Mouse (Mus musculus) cerebellum, postnatal 36 days (tissue): ENCODE data around the gene Wdfy4.
A peak's percentile ranks its signal among the peaks of the same experiment; 100 is the strongest.

Experiments used
- DNase-seq, 2 experiments: peaks; one replicate each; pipeline ENCODE4 v3.0.0; 2021 to 2022; ENCODE audit warnings: mixed read lengths in 2 of 2

Gene Wdfy4

GRCm38 (mm10) chr14:33189230-33189629 is 3.9 kb upstream of the Wdfy4 start:
- no peak for DNase-seq

GRCm38 (mm10) chr14:33187201-33187600 is 1.9 kb upstream of the Wdfy4 start:
- DNase-seq = no peak

GRCm38 (mm10) chr14:33180102-33180501 is 5.2 kb downstream of the Wdfy4 start:
- DNase-seq = no peak

GRCm38 (mm10) chr14:33175059-33175821 is 10.1 kb downstream of the Wdfy4 start:
- peak; percentile 44 to 52 for DNase-seq

- DNase-seq = no peak
These were observed 13.4 kb downstream of the Wdfy4 start for GRCm38 (mm10) chr14:33171942-33172341.

DNA sequence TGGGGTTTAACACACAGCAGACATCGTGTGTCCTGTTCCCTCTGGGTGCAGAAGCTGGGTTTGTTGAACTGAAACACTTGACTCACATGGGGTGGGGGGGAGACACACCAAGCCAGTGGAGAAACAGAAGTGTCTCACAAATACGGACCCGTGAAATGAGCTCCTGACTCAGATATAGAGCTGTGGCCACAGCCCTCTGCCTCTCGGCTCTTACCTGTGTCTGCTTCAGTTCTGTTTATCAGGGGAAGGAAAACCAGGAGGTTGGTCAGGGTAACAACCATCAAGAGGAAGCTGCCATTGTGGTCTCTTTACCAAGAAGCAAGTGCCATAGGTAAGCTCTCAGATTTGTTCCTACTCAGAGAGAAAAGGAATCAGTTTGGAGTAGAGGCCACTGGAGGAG is 16.6 kb downstream of the Wdfy4 start:
- DNase-seq = no peak

- no peak for DNase-seq
These were observed 23.1 kb downstream of the Wdfy4 start for GRCm38 (mm10) chr14:33162238-33162637.

DNA sequence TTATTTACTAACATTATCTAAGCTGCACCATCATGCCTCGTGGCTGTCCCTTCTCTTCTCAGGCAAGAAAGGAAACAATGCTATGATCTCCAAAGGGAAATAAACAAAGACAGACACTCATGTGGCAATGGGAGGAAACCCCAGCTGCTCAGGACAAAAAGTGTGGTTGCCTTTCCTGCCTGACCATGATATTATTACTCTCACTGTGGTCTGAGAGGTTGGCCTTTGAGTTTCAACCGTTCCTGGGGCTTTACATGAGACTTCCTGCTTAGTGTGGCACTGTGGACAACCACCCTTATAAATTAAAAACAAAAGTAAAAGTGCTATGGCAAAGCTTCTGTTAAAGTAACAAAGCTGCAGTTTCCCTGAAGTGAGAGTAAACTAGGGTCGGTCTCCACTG is 27.0 kb downstream of the Wdfy4 start:
- DNase-seq = no peak

DNA sequence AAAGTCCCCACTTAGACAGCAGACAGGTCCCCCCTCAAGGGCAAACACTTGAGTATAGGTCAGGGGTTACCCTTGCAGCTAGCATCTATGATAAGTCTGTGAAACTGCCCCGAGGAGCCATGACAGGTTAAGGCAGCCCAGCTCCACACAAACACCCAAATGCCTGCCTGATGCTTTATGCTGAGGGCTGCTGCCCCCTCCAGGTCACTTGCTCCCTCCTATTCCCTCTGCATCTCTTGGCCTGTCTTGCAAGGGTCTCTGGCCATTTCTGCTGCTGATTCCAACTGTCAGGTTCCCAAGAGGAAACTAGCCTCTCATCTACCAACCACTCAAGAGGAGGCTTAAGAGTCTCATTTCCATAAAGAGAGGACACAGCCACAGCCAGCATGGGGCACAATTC is 32.4 kb downstream of the Wdfy4 start:
- peak; percentile 7 to 9 for DNase-seq

- DNase-seq = peak in 1 of 2 experiments; percentile 2
These were observed 39.0 kb downstream of the Wdfy4 start for GRCm38 (mm10) chr14:33146287-33146686.

DNA sequence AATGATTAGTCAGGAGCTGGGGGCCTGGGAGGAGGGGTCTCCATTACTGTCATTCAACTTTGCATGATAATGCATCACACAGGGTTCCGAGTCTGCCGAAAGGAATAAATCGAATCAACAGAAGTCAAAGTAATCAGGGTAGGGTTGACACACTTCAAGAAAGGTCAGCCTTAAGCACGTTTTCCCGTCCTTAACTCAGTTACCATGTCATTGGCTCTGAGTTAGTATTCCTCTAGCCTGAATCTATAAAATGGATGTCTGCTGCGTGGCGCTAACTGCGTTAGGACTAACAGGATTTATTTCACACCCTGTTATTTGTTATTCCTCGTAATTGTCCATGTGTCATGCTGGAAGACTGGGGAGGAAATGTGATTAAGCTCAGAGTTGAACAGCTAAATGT is 48.5 kb downstream of the Wdfy4 start:
- no peak for DNase-seq

DNA sequence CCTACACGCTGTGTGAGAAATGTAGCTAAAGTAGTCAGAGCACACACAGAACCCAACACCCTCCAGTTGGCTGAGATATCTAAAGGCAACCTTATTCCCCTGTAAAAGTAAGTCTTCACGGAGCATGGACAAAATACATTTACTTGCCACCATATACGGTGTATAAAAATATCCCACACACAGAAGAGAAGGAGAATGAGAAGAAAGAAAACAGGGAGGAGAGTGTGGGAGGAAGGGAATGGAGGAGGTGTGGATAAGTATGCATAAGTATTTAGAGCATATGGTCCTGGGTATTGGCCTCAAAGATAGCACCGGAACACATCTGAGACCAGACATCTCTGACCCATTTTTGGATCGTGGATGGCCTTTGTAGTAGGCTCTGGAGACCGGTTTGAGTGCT is 50.1 kb downstream of the Wdfy4 start:
- DNase-seq = no peak

DNA sequence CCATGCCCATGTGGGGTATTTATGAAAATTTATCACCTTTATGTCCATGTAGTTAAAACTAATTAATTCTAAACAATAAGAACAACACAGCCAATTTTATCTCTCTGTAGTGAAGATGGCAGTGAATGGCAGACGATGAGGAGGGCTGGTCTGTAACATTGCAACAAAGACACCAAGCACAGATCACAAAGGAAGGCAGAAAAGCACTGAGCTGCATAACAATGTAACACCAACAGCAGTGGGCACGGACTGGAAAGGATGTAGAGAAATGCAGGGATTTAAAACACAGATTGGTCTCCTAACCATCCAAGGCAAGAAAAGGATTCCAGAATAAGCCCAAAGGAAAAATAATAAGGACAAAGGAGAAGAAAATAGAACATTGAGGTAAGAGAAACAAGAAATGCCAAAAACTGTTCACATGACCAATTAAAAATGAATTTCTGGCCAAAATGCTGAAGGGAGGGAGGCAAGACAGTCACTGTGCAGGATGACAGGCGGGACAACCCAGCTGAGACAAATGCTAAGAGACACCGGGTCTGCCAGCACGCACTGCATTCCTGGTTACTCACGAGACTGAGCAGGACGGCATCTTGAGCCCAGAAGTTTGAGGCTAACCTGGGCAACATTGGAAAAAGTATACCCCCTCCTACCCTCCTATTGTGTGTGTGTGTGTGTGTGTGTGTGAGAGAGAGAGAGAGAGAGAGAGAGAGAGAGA is 54.1 kb downstream of the Wdfy4 start:
- no peak for DNase-seq

- DNase-seq = no peak
These were observed 68.7 kb downstream of the Wdfy4 start for GRCm38 (mm10) chr14:33116590-33116989.

GRCm38 (mm10) chr14:33104809-33105208 is 80.5 kb downstream of the Wdfy4 start:
- no peak for DNase-seq

- DNase-seq = no peak
These were observed 83.7 kb downstream of the Wdfy4 start for GRCm38 (mm10) chr14:33101609-33102008.

- DNase-seq = no peak
These were observed 85.4 kb downstream of the Wdfy4 start for GRCm38 (mm10) chr14:33099926-33100325.

- no peak for DNase-seq
These were observed 86.2 kb downstream of the Wdfy4 start for GRCm38 (mm10) chr14:33099111-33099510.

- no peak for DNase-seq
These were observed 88.8 kb downstream of the Wdfy4 start for GRCm38 (mm10) chr14:33096462-33096861.

DNA sequence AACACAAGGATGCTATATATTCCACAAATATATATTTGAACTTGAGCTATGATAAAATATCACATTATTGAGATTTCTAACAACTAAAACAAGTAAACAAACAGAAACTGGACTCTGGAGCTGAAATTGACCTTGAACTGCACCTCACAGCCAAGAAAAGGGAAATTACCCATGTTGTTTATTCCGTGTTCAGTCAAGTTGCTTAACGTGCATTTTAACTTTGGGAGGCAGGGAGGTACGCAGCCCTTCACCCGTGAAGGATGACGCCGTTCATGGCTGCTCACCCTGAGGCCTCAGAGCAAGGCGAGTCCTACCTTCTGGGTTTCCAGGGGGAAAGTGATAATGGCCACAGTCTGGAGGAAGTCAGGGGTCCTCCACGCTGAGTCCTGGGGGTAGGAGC is 102.0 kb downstream of the Wdfy4 start:
- no peak for DNase-seq

DNA sequence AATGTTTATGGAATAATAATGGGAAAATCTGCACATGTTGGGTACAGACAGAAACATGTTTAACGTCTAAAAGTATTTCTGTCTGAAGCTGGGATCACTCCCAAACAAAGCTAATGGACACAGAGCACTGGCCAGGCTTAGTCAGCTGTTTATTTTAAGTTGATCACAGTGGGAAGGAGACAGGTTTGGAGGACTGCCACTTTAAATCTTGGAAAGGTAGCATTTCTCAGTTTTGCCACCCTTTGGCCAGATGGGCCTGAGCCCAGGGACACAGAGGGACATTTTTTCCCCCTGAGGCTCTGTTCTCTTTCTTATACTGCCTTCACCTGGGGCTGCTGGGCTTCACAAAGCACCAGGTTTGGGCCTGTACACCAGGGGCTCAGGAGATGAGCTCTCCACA is 103.0 kb downstream of the Wdfy4 start:
- peak in 1 of 2 experiments; percentile 34 for DNase-seq

GRCm38 (mm10) chr14:33081370-33081860 is 103.9 kb downstream of the Wdfy4 start:
- peak; percentile 42 to 52 for DNase-seq

DNA sequence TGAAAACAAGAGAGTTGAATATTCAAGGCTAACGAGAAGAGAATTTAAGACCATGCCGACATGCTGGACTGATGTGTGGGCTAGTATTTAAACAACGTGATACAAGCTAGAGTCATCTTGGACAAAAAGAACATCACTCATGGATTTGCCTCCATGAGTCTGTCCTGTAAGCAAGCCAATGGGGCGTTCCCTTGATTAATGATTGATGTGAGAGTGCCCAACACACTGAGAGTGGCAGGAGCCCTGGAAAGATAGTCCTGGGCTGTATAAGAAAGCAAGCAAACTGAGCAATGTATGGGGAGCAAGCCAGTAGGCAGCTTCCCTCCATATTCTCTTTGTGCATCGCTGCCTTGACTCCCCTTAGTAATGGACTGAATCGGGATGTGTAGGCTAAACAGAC is 106.7 kb downstream of the Wdfy4 start:
- no peak for DNase-seq

GRCm38 (mm10) chr14:33078110-33078509 is 107.2 kb downstream of the Wdfy4 start:
- DNase-seq = no peak
